Mouse (Mus musculus) cerebellum, adult 2 months (tissue): ENCODE measurements at regions not wholly inside any gene's neighbourhood (a gene's known extent, or its start where the extent isn't known, plus 50 kb on each side); places are given as distances from the start of the nearest gene placed in this dataset.

Experiments
- CTCF ChIP-seq: fragments of 200-500 bp; IDR thresholded peaks from 2 replicates; pipeline ENCODE4 v1.5.1; 2011; ENCODE audit warnings: low read depth, mild to moderate bottlenecking, control low read depth, low read length, moderate library complexity, borderline replicate concordance; ENCODE audit not compliant: insufficient read depth
- POLR2A ChIP-seq: fragments of 200-500 bp; IDR thresholded peaks from 2 replicates; pipeline ENCODE4 v1.6.1; 2011; ENCODE audit warnings: low read length, control low read depth, borderline replicate concordance; ENCODE audit not compliant: insufficient read depth

DNA sequence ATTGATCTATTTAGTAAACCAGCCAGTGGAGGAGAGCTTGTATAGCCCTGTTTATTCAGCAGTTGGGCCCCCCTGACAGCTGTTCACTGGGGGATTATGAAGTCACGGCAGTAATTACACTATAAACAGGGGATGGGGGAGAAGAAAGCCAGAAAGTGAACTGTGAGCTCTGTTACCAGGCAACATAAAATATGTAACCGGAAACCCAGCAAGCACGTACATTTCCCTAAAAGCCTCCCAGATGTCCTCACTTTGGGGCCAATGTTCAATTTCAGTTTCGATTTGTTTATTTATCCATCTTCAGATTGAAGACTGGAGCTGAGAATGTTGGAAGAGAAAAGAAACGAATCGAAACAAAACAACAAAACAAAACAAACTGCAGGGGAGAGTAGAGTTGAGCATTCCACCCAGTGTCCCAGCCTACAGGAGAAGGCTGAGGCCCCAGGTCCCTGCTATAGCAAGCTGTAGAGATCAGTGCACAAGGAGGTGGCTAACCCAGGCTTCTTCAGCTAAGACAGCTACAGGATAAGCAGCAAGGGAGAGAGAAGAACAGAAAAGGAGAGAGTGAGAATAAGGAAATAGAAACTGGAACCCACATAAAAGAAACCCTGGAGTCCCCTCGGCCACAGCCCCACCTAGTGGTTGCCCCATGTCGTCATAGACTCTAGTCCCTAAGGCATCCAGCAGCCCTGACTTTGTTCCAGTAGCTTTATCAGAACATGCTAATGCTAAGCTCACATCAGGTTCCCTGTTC is 517.7 kb upstream of the Gm26657 start:
- TF ChIP-seq CTCF (peak; percentile 24; the same call in 1 of the 2 replicates), POLR2A (no peak)
